Mouse (Mus musculus) frontal cortex, adult (tissue): Measurements from ENCODE around the gene Podnl1.
A peak's percentile ranks its signal among the peaks of the same experiment; 100 is the strongest.

Experiments used
- ATAC-seq: cut with Nextera tagmentation; 2 replicates; pipeline ENCODE4 v1.9.2; 2017; ENCODE audit warnings: mild to moderate bottlenecking, moderate library complexity, mixed read lengths; ENCODE audit not compliant: low TSS enrichment

Podnl1 gene

GRCm38 (mm10) chr8:84125656-84126055 is at the start of gene Podnl1:
Gene Podnl1 (plus strand): TSS chr8:84125989.
- ATAC-seq: no peak

- no peak for ATAC-seq
Observed at GRCm38 (mm10) chr8:84076412-84076811, 49.4 kb upstream of the Podnl1 start.

- ATAC-seq: no peak
Observed at GRCm38 (mm10) chr8:84076849-84077248, 48.9 kb upstream of the Podnl1 start.

- ATAC-seq: no peak
Observed at GRCm38 (mm10) chr8:84079206-84079605, 46.6 kb upstream of the Podnl1 start.

GRCm38 (mm10) chr8:84083829-84084241 is 42.0 kb upstream of the Podnl1 start:
- no peak for ATAC-seq

- ATAC-seq: no peak
Observed at GRCm38 (mm10) chr8:84084341-84085115, 41.3 kb upstream of the Podnl1 start.

GRCm38 (mm10) chr8:84087156-84087555 is 38.6 kb upstream of the Podnl1 start:
- no peak for ATAC-seq

- peak; percentile 60 for ATAC-seq
Observed at GRCm38 (mm10) chr8:84087821-84088220, 38.0 kb upstream of the Podnl1 start.

GRCm38 (mm10) chr8:84089277-84089676 is 36.5 kb upstream of the Podnl1 start:
- ATAC-seq: no peak

- ATAC-seq: no peak
Observed at GRCm38 (mm10) chr8:84090585-84090984, 35.2 kb upstream of the Podnl1 start.

- ATAC-seq: no peak
Observed at GRCm38 (mm10) chr8:84096061-84096460, 29.7 kb upstream of the Podnl1 start.

- no peak for ATAC-seq
Observed at GRCm38 (mm10) chr8:84098376-84098775, 27.4 kb upstream of the Podnl1 start.

- no peak for ATAC-seq
Observed at GRCm38 (mm10) chr8:84101476-84102270, 24.1 kb upstream of the Podnl1 start.

GRCm38 (mm10) chr8:84103601-84104000 is 22.2 kb upstream of the Podnl1 start:
- ATAC-seq: no peak

GRCm38 (mm10) chr8:84104221-84104620 is 21.6 kb upstream of the Podnl1 start:
- ATAC-seq: no peak

- peak; percentile 99 for ATAC-seq
Observed at GRCm38 (mm10) chr8:84104697-84105609, 20.8 kb upstream of the Podnl1 start, which contains the start of gene Dcaf15. Gene Dcaf15 (minus strand): TSS chr8:84104768.

GRCm38 (mm10) chr8:84105676-84106075 is 20.1 kb upstream of the Podnl1 start:
- ATAC-seq: no peak

- ATAC-seq: no peak
Observed at GRCm38 (mm10) chr8:84106216-84107040, 19.4 kb upstream of the Podnl1 start.

- ATAC-seq: no peak
Observed at GRCm38 (mm10) chr8:84115646-84116045, 10.1 kb upstream of the Podnl1 start.

- ATAC-seq: no peak
Observed at GRCm38 (mm10) chr8:84122151-84122550, 3.6 kb upstream of the Podnl1 start.

GRCm38 (mm10) chr8:84126742-84127141 is 953 bp downstream of the Podnl1 start:
- no peak for ATAC-seq
